8 mouse cellular contexts compared by ENCODE assay signal in genomic region chr2:83714783-83715182, GRCm38 (mm10). TPM values are rescaled to one million over a fixed set of nuclear protein-coding genes. Genes with fewer than 3 reads are reported as not detected.
DNase-seq lines count a peak whose midpoint lies in the region; ATAC-seq and TF ChIP-seq lines count a peak whose summit lies in the region.

No protein-coding gene starts in this region.

- WGBS in hindbrain, postnatal 0 days, result 24% methylated on average over 6 of the region's 6 CpGs
- WGBS in neural tube, embryonic 13.5 days, result 8% methylated on average over 6 of the region's 6 CpGs

- no peak overlapping the region for H3K4me3 ChIP-seq in hindbrain, postnatal 0 days (ENCODE audit: low read length)
- no peak overlapping the region for H3K4me3 ChIP-seq in neural tube, embryonic 13.5 days

- no peak overlapping the region for H3K4me2 ChIP-seq in hindbrain, postnatal 0 days (ENCODE audit: low read depth, low read length)
- H3K4me2 ChIP-seq in neural tube, embryonic 13.5 days, result no peak overlapping the region

- H3K27me3 ChIP-seq in hindbrain, postnatal 0 days (ENCODE audit: insufficient read depth, low read length), result no peaks in the 10 kb centered on the region
- no peaks in the 10 kb centered on the region for H3K27me3 ChIP-seq in neural tube, embryonic 13.5 days

- intact Hi-C loops in left cerebral cortex, postnatal 36 days (cut with DNase I), result no loop called here

- H3K27ac ChIP-seq in hindbrain, postnatal 0 days, result no peak overlapping the region
- no peak overlapping the region for H3K27ac ChIP-seq in neural tube, embryonic 13.5 days (replicated peaks)

- H3K9me3 ChIP-seq in hindbrain, postnatal 0 days (ENCODE audit: low read length), result no peaks in the 10 kb centered on the region
- no peaks in the 10 kb centered on the region for H3K9me3 ChIP-seq in neural tube, embryonic 13.5 days

- no peak overlapping the region for H3K9ac ChIP-seq in hindbrain, postnatal 0 days (replicated peaks; ENCODE audit: low read length)
- no peak overlapping the region for H3K9ac ChIP-seq in neural tube, embryonic 13.5 days

- no peaks in the 10 kb centered on the region for H3K4me1 ChIP-seq in hindbrain, postnatal 0 days (ENCODE audit: insufficient read depth, low read length)
- peaks cover 10% of the 10 kb centered on the region for H3K4me1 ChIP-seq in neural tube, embryonic 13.5 days (replicated peaks)

- no peak for TF ChIP-seq CTCF in hindbrain, postnatal 0 days (IDR thresholded peaks at IDR 0.05; ENCODE audit: low read depth)

- H3K36me3 ChIP-seq in hindbrain, postnatal 0 days (ENCODE audit: insufficient read depth, low read length), result no peaks in the 10 kb centered on the region
- H3K36me3 ChIP-seq in neural tube, embryonic 13.5 days, result no peaks in the 10 kb centered on the region

- peak; percentile 73; the same call in 1 of the 2 replicates for ATAC-seq in hindbrain, postnatal 0 days
- peak; percentile 43; the same call in 1 of the 2 replicates for ATAC-seq in neural tube, embryonic 13.5 days (ENCODE audit: low read depth)
- no peak for ATAC-seq in CD4-positive, CD25-positive, alpha-beta regulatory T cell, adult 4 months

- DNase-seq in cerebellum, adult 11 months, result peak; percentile 8
- DNase-seq in cerebellum, adult 8-10 months, result no peak
- DNase-seq in brain, adult 2 months (ENCODE audit: low read depth, low spot score), result peak; percentile 86
- DNase-seq in gastrocnemius, postnatal 10 days, result peak; percentile 56
- peak; percentile 65 for DNase-seq in hindbrain, postnatal 0 days (ENCODE audit: low spot score)
- peak; percentile 31 to 41 for DNase-seq in left cerebral cortex, postnatal 36 days (ENCODE audit: low spot score in 2 of 2)

RNA-seq across cellular contexts. Expression of gene Itgav, which starts 9.4 kb away (rescaled TPM):
- 10 to 100 TPM; 63.7 to 76.4 TPM for total RNA-seq in gastrocnemius, postnatal 10 days (2021)
- 47.4 and 54.0 TPM in 2 replicates for total RNA-seq in hindbrain, postnatal 0 days (2014; rRNA removed)
- polyA plus RNA-seq in hindbrain, postnatal 0 days (2015; fragmentation: Nextera tagmentation; extraction: Ambion mirVana), result 30.8 and 39.4 TPM in 2 replicates
- total RNA-seq in left cerebral cortex, postnatal 36 days (2021), result 100 to 1,000 TPM; 133 to 134 TPM
- 32.7 and 36.2 TPM in 2 replicates for polyA plus RNA-seq in neural tube, embryonic 13.5 days (2015; fragmentation: Nextera tagmentation; extraction: Ambion mirVana)
- 10 to 100 TPM; 46.8 to 71.6 TPM for polyA plus RNA-seq in CD4-positive, CD25-positive, alpha-beta regulatory T cell, adult 4 months (2017; shearing (Covaris generic))
